21 mouse cellular contexts compared by ENCODE assay signal in genomic region chr7:91461352-91461751, GRCm38 (mm10).
"Had no signal": no experiment of that assay in that cellular context is flagged by ENCODE, and none has a peak within 500 bp of the region (broad histone marks: within the 10 kb centered on the region; RNA-seq: fewer than 3 reads in every experiment).

No protein-coding gene starts in this region.

- H3K9me3 ChIP-seq: heart, embryonic 13.5 days; heart, embryonic 15.5 days; limb, embryonic 13.5 days; limb, embryonic 15.5 days; liver, embryonic 12.5 days had no signal

- H3K27me3 ChIP-seq: heart, embryonic 13.5 days; heart, embryonic 15.5 days; limb, embryonic 13.5 days; limb, embryonic 15.5 days; liver, embryonic 12.5 days had no signal

- H3K4me2 ChIP-seq: heart, embryonic 11.5 days; heart, embryonic 13.5 days; heart, embryonic 15.5 days; limb, embryonic 13.5 days; limb, embryonic 15.5 days; liver, embryonic 12.5 days had no signal

- DNase-seq: gastrocnemius, adult 2 months; gastrocnemius, postnatal 10 days; gastrocnemius, postnatal 25 days; heart, adult 18-20 months; heart, postnatal 14 days; heart, postnatal 36 days; kidney, adult 18-20 months; kidney, adult 8-10 months; kidney, postnatal 10 days; kidney, postnatal 25 days; kidney, postnatal 4 days had no signal

- H3K4me3 ChIP-seq: gastrocnemius, adult 2 months; heart, embryonic 13.5 days; heart, embryonic 15.5 days; layer of hippocampus, adult 2 months; limb, embryonic 13.5 days; limb, embryonic 15.5 days; liver, embryonic 12.5 days had no signal

- ATAC-seq: forebrain, embryonic 16.5 days; hindbrain, postnatal 0 days; intestine, postnatal 0 days; liver, embryonic 12.5 days had no signal

- H3K36me3 ChIP-seq: heart, embryonic 13.5 days; heart, embryonic 15.5 days; limb, embryonic 13.5 days; limb, embryonic 15.5 days; liver, embryonic 12.5 days had no signal

- H3K27ac ChIP-seq: gastrocnemius, adult 2 months; heart, embryonic 13.5 days; heart, embryonic 15.5 days; hindbrain, postnatal 0 days; layer of hippocampus, adult 2 months; limb, embryonic 13.5 days; limb, embryonic 15.5 days; liver, embryonic 12.5 days had no signal

- H3K4me1 ChIP-seq: heart, embryonic 13.5 days; heart, embryonic 15.5 days; limb, embryonic 15.5 days; liver, embryonic 12.5 days had no signal

- H3K9ac ChIP-seq: heart, embryonic 13.5 days; heart, embryonic 15.5 days; limb, embryonic 13.5 days; limb, embryonic 15.5 days; liver, embryonic 12.5 days had no signal
